Mouse (Mus musculus) midbrain, embryonic 13.5 days (tissue): ENCODE results near the gene Isl1. TPM values are rescaled to one million over a fixed set of nuclear protein-coding genes. Genes with fewer than 3 reads are reported as not detected.
A peak's percentile ranks its signal among the peaks of the same experiment; 100 is the strongest.

ENCODE experiments used
- ATAC-seq: fragments of 200-750 bp; cut with Nextera tagmentation; 2 replicates; pipeline ENCODE4 v1.8.0; 2017; ENCODE audit warnings: mild to moderate bottlenecking, moderate TSS enrichment, moderate library complexity
- H3K27ac ChIP-seq: fragments of 300-500 bp; sonication (generic); 2 replicates; pipeline ENCODE4 v1.5.1; 2015; ENCODE audit warnings: inconsistent platforms, mild to moderate bottlenecking, moderate library complexity
- H3K27me3 ChIP-seq: fragments of 300-500 bp; sonication (generic); 2 replicates; pipeline ENCODE4 v1.6.1; 2015; ENCODE audit warnings: mild to moderate bottlenecking, inconsistent platforms
- H3K36me3 ChIP-seq: fragments of 300-500 bp; sonication (generic); 2 replicates; pipeline ENCODE4 v1.6.1; 2015; ENCODE audit warnings: mild to moderate bottlenecking, inconsistent platforms
- H3K4me1 ChIP-seq: fragments of 300-500 bp; sonication (generic); replicated peaks from 2 replicates; pipeline ENCODE4 v1.6.1; 2015; ENCODE audit warnings: inconsistent platforms
- H3K4me2 ChIP-seq: fragments of 300-500 bp; sonication (generic); replicated peaks from 2 replicates; pipeline ENCODE4 v1.6.1; 2015; ENCODE audit warnings: moderate library complexity, mild to moderate bottlenecking, inconsistent platforms
- H3K4me3 ChIP-seq: fragments of 300-500 bp; sonication (generic); replicated peaks from 2 replicates; pipeline ENCODE4 v1.5.1; 2015; ENCODE audit warnings: mild to moderate bottlenecking, inconsistent platforms
- H3K9ac ChIP-seq: fragments of 300-500 bp; sonication (generic); replicated peaks from 2 replicates; pipeline ENCODE4 v1.6.1; 2015; ENCODE audit warnings: mild to moderate bottlenecking, inconsistent platforms
- H3K9me3 ChIP-seq: fragments of 300-500 bp; sonication (generic); 2 replicates; pipeline ENCODE4 v1.6.1; 2016; ENCODE audit warnings: mild to moderate bottlenecking, inconsistent platforms
- WGBS: fragments of 180-500 bp; shearing (Covaris S2); methylation state at CpG from one replicate; pipeline ENCODE4 v1.1.7; 2015; 5-methylcytosine and 5-hydroxymethylcytosine counted together
- polyA plus RNA-seq: library from polyadenylated mRNA; unstranded; fragments of >200 nt; fragmentation: Nextera tagmentation; extraction: Ambion mirVana; gene quantifications from 2 replicates; pipeline ENCODE4 v1.2.1, GENCODE M21; 2015

Isl1 gene
- 52.9 and 54.3 TPM in 2 replicates for polyA plus RNA-seq

DNA sequence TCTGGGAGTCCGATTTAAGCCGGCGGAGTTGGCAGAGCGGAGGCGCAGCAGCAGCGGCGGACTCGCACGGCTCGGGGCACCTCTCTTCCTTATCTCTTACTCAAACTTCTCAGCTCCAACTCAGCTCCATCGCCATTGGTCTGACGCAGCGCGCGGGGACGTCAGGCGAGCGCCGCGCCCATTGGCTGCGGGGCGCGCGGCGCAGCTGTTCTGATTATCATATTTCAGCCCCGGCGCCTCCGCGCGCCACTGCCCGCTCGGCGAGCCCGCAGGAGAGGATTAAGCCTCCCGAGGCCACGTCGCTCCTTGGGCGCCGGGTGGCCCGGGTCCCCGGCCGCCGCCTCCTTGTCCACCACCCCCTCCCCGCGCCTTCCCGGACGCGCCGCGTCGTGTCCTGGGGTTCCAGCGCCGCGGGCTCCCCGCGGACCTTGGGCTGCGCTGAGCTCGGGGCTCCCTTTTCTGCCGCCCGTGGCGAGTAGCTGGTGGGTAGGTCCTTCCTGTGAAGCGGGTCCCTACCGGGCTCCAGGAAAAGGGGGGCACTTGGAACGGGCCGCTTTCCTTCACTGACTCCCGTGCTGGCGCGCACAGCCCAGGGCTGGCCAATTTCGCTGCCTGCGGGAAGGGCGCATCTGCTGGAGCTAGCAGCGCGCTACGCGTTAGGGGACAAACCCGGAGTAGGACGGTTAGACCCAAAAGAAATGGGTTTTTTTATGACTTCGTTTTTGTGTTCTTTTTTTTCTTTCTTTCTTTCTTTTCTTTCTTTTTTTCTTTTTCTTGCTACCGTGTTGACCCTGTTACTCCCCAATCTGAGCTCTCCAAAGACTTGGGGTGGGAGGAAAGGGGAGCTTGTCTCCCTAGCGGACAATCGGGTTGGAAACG, at the start of gene Isl1:
Gene Isl1 (minus strand): TSS at position 106 of the 879 bp plus-strand sequence.
- Histone ChIP-seq H3K4me1 (peaks cover 13% of the 10 kb centered on the region), H3K27me3 (peaks cover 87% of the 10 kb centered on the region), H3K9ac (peak within 1 kb of the TSS; percentile 66), H3K36me3 (no peaks in the 10 kb centered on the region), H3K4me2 (peak within 1 kb of the TSS; percentile 87), H3K4me3 (peak within 1 kb of the TSS; percentile 54), H3K9me3 (no peaks in the 10 kb centered on the region), H3K27ac (peak within 1 kb of the TSS; percentile 60; the same call in 1 of the 2 replicates)
- 1% methylated on average over 62 of the region's 82 CpGs for WGBS
- peak; percentile 95 for ATAC-seq

DNA sequence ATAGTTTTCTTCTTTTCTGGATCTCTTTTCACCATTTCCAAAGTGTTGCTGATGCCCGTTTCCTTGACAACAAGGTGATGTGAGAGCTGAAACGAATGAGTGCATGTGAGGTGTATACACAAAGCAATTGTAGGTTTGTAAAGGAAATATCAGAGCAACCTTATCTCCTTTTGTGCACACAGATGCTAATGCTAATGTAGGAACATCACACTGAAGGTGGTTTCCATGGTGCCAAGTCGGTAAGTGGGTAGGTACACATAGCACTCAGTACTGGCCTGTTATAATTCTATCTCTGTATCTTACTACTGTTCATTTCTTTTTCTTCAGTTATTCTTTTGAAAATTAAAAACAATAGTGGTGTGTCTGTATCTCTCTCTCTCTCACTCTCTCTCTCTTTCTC, 26.3 kb upstream of the Isl1 start:
- Histone ChIP-seq H3K4me3 (no peak overlapping the region), H3K4me1 (no peaks in the 10 kb centered on the region), H3K9ac (no peak overlapping the region), H3K27me3 (peaks cover 19% of the 10 kb centered on the region), H3K4me2 (no peak overlapping the region), H3K27ac (no peak overlapping the region), H3K36me3 (no peaks in the 10 kb centered on the region), H3K9me3 (no peaks in the 10 kb centered on the region)
- no peak for ATAC-seq
- 69% methylated on average over 3 of the region's 3 CpGs for WGBS

DNA sequence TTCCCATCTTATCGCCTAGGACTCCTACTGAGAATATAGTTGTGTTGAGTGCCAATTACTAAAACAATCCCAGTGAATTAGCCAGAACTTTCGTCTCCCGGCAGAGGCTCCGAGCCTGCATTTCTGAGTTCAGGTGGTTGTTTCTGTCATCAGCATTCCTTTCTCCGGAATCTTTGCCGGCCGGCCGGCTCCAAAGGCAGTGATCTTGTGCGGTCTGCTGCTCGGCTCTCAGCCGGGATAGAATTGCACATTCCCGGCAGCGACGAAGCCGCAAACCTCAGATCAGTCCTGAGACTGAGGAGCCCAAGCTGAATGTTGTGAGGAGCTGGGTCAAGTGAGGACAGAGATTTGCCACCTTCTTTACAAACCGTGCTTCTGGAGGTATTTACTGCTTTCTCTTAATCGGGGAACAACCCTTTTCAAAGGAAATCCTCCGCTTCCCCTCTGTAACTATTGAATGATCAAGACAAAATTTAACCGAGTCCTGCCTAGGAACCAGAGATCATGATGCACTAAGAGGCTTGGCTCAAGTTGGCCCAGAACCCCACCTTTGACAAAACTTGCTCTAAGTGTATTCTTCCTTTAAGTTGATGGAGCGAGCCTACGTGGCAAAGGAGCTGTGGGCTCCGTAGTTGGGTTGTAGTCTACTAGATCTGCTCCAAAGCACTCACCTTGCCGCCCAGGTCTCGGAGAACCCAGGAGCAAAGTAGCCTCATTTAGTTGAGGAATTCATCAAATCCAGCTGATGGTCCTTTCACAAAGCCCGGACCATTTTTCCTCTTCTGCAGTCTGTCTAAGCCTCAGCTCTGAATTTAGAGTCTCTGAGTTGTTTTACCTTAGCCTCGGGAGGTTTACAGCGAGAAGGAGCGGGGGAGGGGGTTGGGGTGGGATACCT, 4.4 kb upstream of the Isl1 start:
- under 1% methylated on average over 28 of the region's 28 CpGs for WGBS
- peaks cover 10% of the 10 kb centered on the region for H3K4me1 ChIP-seq
- H3K4me3 ChIP-seq = no peak overlapping the region; the same call in 1 of the 2 replicates
- no peak overlapping the region for H3K27ac ChIP-seq
- no peak for ATAC-seq
- H3K36me3 ChIP-seq = no peaks in the 10 kb centered on the region
- peaks cover 86% of the 10 kb centered on the region for H3K27me3 ChIP-seq
- H3K9me3 ChIP-seq = no peaks in the 10 kb centered on the region
- H3K9ac ChIP-seq = no peak overlapping the region
- peak overlapping the region; percentile 17 for H3K4me2 ChIP-seq

DNA sequence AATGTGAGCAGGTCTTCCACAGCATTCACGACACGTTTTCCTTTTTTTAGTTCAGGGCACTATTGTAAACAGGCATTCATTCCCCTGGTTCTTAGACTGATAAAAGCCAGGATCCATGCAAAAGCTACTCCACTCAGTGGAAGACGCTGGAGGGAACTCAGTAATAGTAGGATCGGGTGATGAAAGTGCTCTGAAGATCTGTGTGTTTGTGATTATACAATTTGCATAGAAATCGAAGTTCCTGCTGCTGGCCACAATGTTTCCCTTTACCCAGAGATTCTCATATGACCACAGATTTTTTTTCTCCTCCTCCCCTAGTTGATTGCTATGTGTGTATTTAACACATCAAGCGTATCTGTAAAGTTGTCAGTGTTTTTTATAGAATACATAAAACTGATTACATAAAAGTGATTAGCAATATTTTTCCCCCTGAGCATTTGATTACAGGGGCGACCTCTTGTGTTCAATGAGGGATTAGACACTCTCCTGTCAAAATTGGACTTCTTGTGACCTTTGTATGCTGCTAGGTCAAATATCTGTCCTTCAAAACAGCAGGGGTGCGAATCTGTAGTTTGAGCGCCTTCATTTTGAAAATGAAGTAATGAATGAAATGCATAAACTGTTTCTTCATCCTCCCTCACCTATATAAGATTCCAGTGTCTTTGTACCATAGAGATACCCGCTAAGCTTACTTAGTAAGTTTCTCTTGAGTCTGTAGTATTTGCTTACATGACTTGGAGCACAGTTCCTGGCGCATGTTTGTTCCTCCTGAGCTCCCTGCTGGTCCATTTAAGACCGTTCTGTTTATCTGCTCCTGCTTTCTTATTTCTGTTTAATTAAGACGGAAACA, 2.6 kb upstream of the Isl1 start:
- peak overlapping the region; percentile 9; the same call in 1 of the 2 replicates for H3K4me2 ChIP-seq
- H3K9me3 ChIP-seq = no peaks in the 10 kb centered on the region
- H3K27ac ChIP-seq = no peak overlapping the region
- ATAC-seq = no peak
- H3K4me3 ChIP-seq = 0 out of 2 replicates have a peak overlapping the region, but pooled peaks have one; percentile 54
- peaks cover 10% of the 10 kb centered on the region for H3K4me1 ChIP-seq
- H3K36me3 ChIP-seq = no peaks in the 10 kb centered on the region
- no peak overlapping the region for H3K9ac ChIP-seq
- WGBS = 2% methylated on average over 13 of the region's 13 CpGs
- H3K27me3 ChIP-seq = peaks cover 79% of the 10 kb centered on the region

DNA sequence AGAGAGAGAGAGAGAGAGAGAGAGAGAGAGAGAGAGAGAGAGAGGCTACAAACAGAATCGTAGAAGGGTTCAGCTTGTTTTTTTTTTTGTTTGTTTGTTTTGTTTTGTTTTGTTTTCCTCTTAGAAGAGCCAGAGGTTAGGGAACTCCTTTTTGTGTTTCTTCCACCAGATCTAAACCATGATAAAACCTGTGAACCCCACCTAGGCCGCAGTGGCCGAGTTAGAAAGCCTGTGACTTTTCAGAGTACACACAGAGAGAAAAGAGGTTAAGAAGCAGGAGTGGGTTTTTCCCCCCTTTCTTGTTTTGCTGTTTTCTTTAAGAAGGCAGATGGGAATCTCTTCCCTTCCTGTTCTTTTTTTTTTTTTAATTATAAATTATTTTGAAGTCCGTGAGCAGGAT, 1.5 kb upstream of the Isl1 start:
- Histone ChIP-seq H3K4me1 (peaks cover 10% of the 10 kb centered on the region), H3K27me3 (peaks cover 87% of the 10 kb centered on the region), H3K9me3 (no peaks in the 10 kb centered on the region), H3K4me3 (peak overlapping the region; percentile 54), H3K9ac (no peak overlapping the region), H3K27ac (no peak overlapping the region), H3K36me3 (no peaks in the 10 kb centered on the region), H3K4me2 (peak overlapping the region; percentile 9; the same call in 1 of the 2 replicates)
- whole genome bisulfite sequencing = 7% methylated on average over 4 of the region's 4 CpGs
- ATAC-seq = no peak

DNA sequence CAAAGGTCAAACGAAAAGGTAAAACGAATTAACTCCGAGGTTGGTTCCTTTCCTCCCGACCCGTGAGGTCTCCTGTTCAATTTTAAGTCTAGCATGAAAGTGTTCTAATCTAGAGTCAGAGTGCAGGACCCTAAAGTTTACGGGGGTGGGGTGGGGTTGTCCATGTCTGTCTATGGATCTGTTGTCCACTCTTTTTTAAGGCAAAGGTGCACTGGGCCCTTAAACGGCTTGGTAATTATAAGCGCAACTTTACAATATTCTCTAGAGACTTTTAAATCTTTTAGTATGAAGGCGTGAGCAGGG, 925 bp upstream of the Isl1 start:
- H3K27me3 ChIP-seq = peaks cover 87% of the 10 kb centered on the region
- peaks cover 10% of the 10 kb centered on the region for H3K4me1 ChIP-seq
- peak overlapping the region; percentile 54 for H3K4me3 ChIP-seq
- H3K4me2 ChIP-seq = peak overlapping the region; percentile 87
- H3K36me3 ChIP-seq = no peaks in the 10 kb centered on the region
- WGBS = under 1% methylated on average over 9 of the region's 9 CpGs
- H3K9ac ChIP-seq = no peak overlapping the region; the same call in 1 of the 2 replicates
- H3K27ac ChIP-seq = no peak overlapping the region
- ATAC-seq = no peak
- no peaks in the 10 kb centered on the region for H3K9me3 ChIP-seq

DNA sequence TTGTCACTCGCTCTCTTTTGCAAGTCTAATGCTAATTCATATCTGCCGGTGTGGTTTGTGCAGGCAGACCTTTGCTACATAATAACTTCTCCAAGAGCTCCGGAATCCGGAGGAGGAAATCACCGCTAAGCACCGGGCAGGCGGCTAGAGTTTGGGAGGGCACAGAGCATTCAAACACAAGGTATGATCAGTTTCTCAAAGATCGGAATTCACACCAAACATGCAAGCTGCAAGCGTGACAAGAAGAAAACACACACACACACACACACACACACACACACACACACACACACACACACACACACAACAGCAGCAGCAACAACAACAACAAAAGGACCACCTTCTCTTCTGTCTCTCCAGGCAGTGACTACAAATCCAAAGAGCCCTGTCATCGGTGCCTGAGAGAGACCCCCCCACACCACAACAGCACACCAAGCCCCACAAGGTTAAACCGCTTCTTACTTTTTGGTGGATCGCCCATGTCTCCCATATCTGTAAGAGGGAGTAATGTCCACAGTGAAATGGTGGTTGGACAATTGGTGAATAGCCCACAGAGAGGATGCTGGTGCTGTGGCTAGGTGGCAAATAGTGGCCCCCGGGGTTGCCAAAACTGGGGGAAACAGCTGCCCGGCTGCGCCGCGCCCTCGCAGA, 431 bp downstream of the Isl1 start:
- Histone ChIP-seq H3K4me1 (peaks cover 13% of the 10 kb centered on the region), H3K4me2 (peak overlapping the region; percentile 87), H3K27ac (peak overlapping the region; percentile 45; the same call in 1 of the 2 replicates), H3K27me3 (peaks cover 85% of the 10 kb centered on the region), H3K4me3 (peak overlapping the region; percentile 54), H3K36me3 (no peaks in the 10 kb centered on the region), H3K9me3 (no peaks in the 10 kb centered on the region), H3K9ac (peak overlapping the region; percentile 36; the same call in 1 of the 2 replicates)
- peak; percentile 59 for ATAC-seq
- WGBS = 0% methylated on average over 16 of the region's 18 CpGs

DNA sequence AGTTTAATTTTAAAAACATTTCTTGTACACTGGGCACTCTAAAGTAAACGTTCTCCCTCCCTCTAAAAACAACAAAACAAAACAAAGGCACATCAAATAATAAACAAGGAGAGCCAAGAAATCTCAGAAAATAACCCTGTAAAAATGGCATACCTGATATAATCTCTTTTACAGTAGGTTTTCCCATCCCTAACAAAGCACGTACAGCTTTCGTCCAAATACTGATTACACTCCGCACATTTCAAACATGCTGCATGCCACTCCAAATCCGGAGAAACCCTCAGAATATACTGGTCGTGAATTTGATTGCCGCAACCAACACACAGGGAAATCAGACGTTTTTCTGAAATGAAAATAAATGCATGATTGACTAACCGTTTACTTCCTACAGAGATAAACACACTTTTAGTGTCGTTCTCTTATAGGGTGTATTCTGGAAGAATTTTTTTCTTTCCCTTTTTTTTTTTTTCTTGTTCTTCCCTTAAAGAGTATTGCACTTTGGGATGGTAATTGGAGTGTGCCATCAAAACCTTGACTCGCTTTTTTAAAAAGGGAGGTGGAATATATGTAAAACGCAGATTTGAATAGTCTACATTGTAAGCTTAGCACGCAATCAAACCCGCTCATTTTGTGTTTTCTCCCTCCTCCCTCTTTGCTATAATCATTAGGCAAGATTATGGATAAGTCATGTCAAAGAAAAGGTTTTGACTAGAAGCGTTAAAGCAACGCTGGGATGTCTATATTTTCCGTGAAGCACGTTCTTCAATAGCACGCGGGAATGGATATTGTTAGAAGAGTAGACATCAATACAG, 1.2 kb downstream of the Isl1 start:
- H3K4me2 ChIP-seq = peak overlapping the region; percentile 87
- peak overlapping the region; percentile 54 for H3K4me3 ChIP-seq
- H3K36me3 ChIP-seq = no peaks in the 10 kb centered on the region
- H3K4me1 ChIP-seq = peaks cover 13% of the 10 kb centered on the region
- no peak for ATAC-seq
- H3K9me3 ChIP-seq = no peaks in the 10 kb centered on the region
- WGBS = under 1% methylated on average over 20 of the region's 20 CpGs
- H3K9ac ChIP-seq = 0 out of 2 replicates have a peak overlapping the region, but pooled peaks have one; percentile 10
- H3K27me3 ChIP-seq = peaks cover 85% of the 10 kb centered on the region
- H3K27ac ChIP-seq = no peak overlapping the region

DNA sequence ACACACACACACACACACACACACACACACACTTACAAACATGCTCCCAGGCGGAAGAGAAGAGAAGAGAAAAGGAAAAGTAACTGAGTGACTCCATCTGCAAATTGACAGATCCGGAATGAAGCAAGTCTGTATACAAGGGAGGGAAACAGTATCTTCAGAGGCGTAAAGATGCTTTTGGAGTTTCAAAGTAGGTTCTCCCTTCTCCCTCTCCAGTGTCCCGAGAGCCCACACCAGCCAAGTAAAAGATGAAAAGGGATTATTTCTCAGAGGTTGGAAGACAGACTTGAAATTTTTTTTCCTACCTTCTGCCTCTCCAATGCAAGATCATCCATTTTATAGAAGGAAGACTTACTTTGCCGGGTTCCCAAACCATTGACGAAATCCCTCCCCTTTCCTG, 2.9 kb downstream of the Isl1 start:
- ATAC-seq = no peak
- Histone ChIP-seq H3K9me3 (no peaks in the 10 kb centered on the region), H3K36me3 (no peaks in the 10 kb centered on the region), H3K27me3 (peaks cover 86% of the 10 kb centered on the region), H3K4me2 (no peak overlapping the region), H3K9ac (no peak overlapping the region), H3K4me1 (peaks cover 13% of the 10 kb centered on the region), H3K4me3 (peak overlapping the region; percentile 27), H3K27ac (no peak overlapping the region)
- 2% methylated on average over 6 of the region's 6 CpGs for WGBS

DNA sequence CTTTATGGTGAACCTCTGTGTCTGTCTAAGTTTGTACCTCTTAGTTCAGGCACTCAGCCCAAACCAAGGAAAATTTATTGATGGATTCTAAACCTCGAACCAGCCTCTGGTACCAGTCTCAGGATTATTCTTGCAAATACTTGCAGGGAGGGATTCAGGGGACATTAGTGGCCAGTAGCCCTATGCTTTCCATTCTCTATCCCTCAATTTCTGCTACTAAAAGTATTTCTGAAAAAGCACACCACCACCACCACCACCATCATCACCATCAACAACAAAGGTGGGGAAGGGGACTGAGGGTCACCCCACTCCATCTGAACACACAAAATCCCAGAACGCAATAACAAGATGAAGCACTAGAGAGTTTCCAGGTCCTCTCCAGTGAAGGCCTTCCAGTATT, 3.8 kb downstream of the Isl1 start:
- Histone ChIP-seq H3K9ac (no peak overlapping the region), H3K4me2 (peak overlapping the region; percentile 28), H3K9me3 (no peaks in the 10 kb centered on the region), H3K4me1 (peaks cover 13% of the 10 kb centered on the region), H3K27ac (peak overlapping the region; percentile 2; the same call in 1 of the 2 replicates), H3K36me3 (no peaks in the 10 kb centered on the region), H3K27me3 (peaks cover 86% of the 10 kb centered on the region), H3K4me3 (peak overlapping the region; percentile 27)
- ATAC-seq = no peak
- 4% methylated on average over 2 of the region's 2 CpGs for WGBS
